Mouse (Mus musculus) liver, adult 2 months (tissue): ENCODE results near the gene Tbck. TPM values are rescaled to one million over a fixed set of nuclear protein-coding genes. Genes with fewer than 3 reads are reported as not detected.

Experiments
- DNase-seq: peaks from one replicate; pipeline ENCODE4 v3.0.0-alpha.2; 2011; ENCODE audit warnings: low read depth, low spot score; ENCODE audit errors: extremely low read depth
- H3K27ac ChIP-seq: fragments of 200-500 bp; replicated peaks from 2 replicates; pipeline ENCODE4 v1.5.1; 2012; ENCODE audit warnings: low read depth, mild to moderate bottlenecking, control low read depth, inconsistent platforms, low read length; ENCODE audit not compliant: insufficient read depth
- H3K27me3 ChIP-seq: fragments of 200-500 bp; 2 replicates; pipeline ENCODE4 v1.6.1; 2012; ENCODE audit warnings: mild to moderate bottlenecking, moderate library complexity, low read length, inconsistent platforms; ENCODE audit not compliant: control insufficient read depth, insufficient read depth
- H3K36me3 ChIP-seq: fragments of 200-500 bp; 2 replicates; pipeline ENCODE4 v1.6.1; 2012; ENCODE audit warnings: low read length, inconsistent platforms; ENCODE audit not compliant: control insufficient read depth, insufficient read depth
- H3K4me1 ChIP-seq: fragments of 200-500 bp; 2 replicates; pipeline ENCODE4 v1.6.1; 2011; ENCODE audit warnings: low read length; ENCODE audit not compliant: control insufficient read depth, insufficient read depth
- H3K4me3 ChIP-seq: fragments of 200-500 bp; 2 replicates; pipeline ENCODE4 v1.5.1; 2011; ENCODE audit warnings: low read depth, mild to moderate bottlenecking, control low read depth, low read length, moderate library complexity; ENCODE audit not compliant: insufficient read depth
- H3K79me2 ChIP-seq: fragments of 200-500 bp; 2 replicates; pipeline ENCODE4 v1.6.1; 2012; ENCODE audit warnings: inconsistent platforms, mild to moderate bottlenecking, low read length, moderate library complexity; ENCODE audit not compliant: control insufficient read depth, insufficient read depth
- H3K9ac ChIP-seq: fragments of 200-500 bp; 2 replicates; pipeline ENCODE4 v1.6.1; 2012; ENCODE audit warnings: low read depth, mild to moderate bottlenecking, control low read depth, inconsistent platforms, low read length
- CTCF ChIP-seq: fragments of 200-500 bp; IDR thresholded peaks from 2 replicates; pipeline ENCODE4 v1.5.1; 2011; ENCODE audit warnings: low read depth, low read length, control low read depth
- POLR2A ChIP-seq: fragments of 200-500 bp; IDR thresholded peaks from 2 replicates; pipeline ENCODE4 v1.6.1; 2011; ENCODE audit warnings: low read length, control low read depth; ENCODE audit not compliant: insufficient read depth; ENCODE audit errors: extremely low read depth
- WGBS: fragments of 180-500 bp; shearing (Covaris S2); methylation state at CpG from one replicate; pipeline ENCODE4 v1.1.7; 2018; 5-methylcytosine and 5-hydroxymethylcytosine counted together
- polyA plus RNA-seq: library from polyadenylated mRNA; depleted of rRNA; stranded (reverse); fragments of >200 nt; gene quantifications from 2 replicates; pipeline ENCODE4 v1.2.3, GENCODE M21; 2012
- total RNA-seq: library from RNA; depleted of rRNA; stranded (reverse); fragments of >200 nt; gene quantifications from 2 replicates; pipeline ENCODE4 v1.2.3, GENCODE M21; 2014

Tbck gene
- total and polyA plus RNA-seq, 2 experiments = 2.5 to 10.7 TPM

GRCm38 (mm10) chr3:132747036-132747435 is 63.1 kb downstream of the Tbck start:
- 45% methylated on average over 3 of the region's 3 CpGs for WGBS
- no peak overlapping the region for H3K4me3 ChIP-seq
- H3K36me3 ChIP-seq = peaks cover 14% of the 10 kb centered on the region; the same call in 1 of the 2 replicates
- TF ChIP-seq POLR2A = no peak
- peak; percentile 62; the same call in 1 of the 2 replicates for TF ChIP-seq CTCF
- DNase-seq = peak; percentile 48
- H3K79me2 ChIP-seq = no peaks in the 10 kb centered on the region
- H3K4me1 ChIP-seq = no peaks in the 10 kb centered on the region
- no peak overlapping the region for H3K27ac ChIP-seq
- no peak overlapping the region for H3K9ac ChIP-seq
- H3K27me3 ChIP-seq = no peaks in the 10 kb centered on the region

- H3K27me3 ChIP-seq = no peaks in the 10 kb centered on the region
- H3K4me3 ChIP-seq = no peak overlapping the region
- DNase-seq = no peak
- H3K4me1 ChIP-seq = no peaks in the 10 kb centered on the region
- TF ChIP-seq POLR2A = no peak
- TF ChIP-seq CTCF = no peak
- WGBS = 78% methylated on average over 14 of the region's 14 CpGs
- H3K79me2 ChIP-seq = no peaks in the 10 kb centered on the region
- no peak overlapping the region for H3K9ac ChIP-seq
- no peak overlapping the region for H3K27ac ChIP-seq
- H3K36me3 ChIP-seq = peaks cover 15% of the 10 kb centered on the region; the same call in 1 of the 2 replicates
These were observed 63.8 kb downstream of the Tbck start for GRCm38 (mm10) chr3:132747766-132748165.

GRCm38 (mm10) chr3:132748750-132749149 is 64.8 kb downstream of the Tbck start:
- Histone ChIP-seq H3K27ac (no peak overlapping the region), H3K4me3 (no peak overlapping the region), H3K36me3 (peaks cover 18% of the 10 kb centered on the region; the same call in 1 of the 2 replicates), H3K9ac (no peak overlapping the region), H3K27me3 (no peaks in the 10 kb centered on the region), H3K79me2 (no peaks in the 10 kb centered on the region), H3K4me1 (no peaks in the 10 kb centered on the region)
- 95% methylated on average over 3 of the region's 3 CpGs for WGBS
- TF ChIP-seq CTCF (no peak), POLR2A (no peak)
- DNase-seq = no peak

GRCm38 (mm10) chr3:132752772-132753171 is 68.8 kb downstream of the Tbck start:
- Histone ChIP-seq H3K79me2 (no peaks in the 10 kb centered on the region), H3K4me1 (no peaks in the 10 kb centered on the region), H3K27ac (no peak overlapping the region), H3K9ac (no peak overlapping the region), H3K4me3 (no peak overlapping the region), H3K36me3 (peaks cover 18% of the 10 kb centered on the region), H3K27me3 (no peaks in the 10 kb centered on the region)
- no peak for DNase-seq
- 33% methylated on average over 4 of the region's 4 CpGs for WGBS
- TF ChIP-seq POLR2A (no peak), CTCF (no peak)

- DNase-seq = no peak
- 73% methylated on average over 1 of the region's 1 CpGs for WGBS
- H3K4me1 ChIP-seq = no peaks in the 10 kb centered on the region
These were observed 72.3 kb downstream of the Tbck start for GRCm38 (mm10) chr3:132756274-132756673.

GRCm38 (mm10) chr3:132766033-132766726 is 82.2 kb downstream of the Tbck start:
- WGBS = 98% methylated on average over 17 of the region's 17 CpGs
- H3K27me3 ChIP-seq = no peaks in the 10 kb centered on the region
- H3K9ac ChIP-seq = no peak overlapping the region
- no peak for DNase-seq
- H3K36me3 ChIP-seq = peaks cover 6% of the 10 kb centered on the region; the same call in 1 of the 2 replicates
- H3K79me2 ChIP-seq = no peaks in the 10 kb centered on the region
- no peak overlapping the region for H3K4me3 ChIP-seq
- TF ChIP-seq CTCF (no peak), POLR2A (no peak)
- no peaks in the 10 kb centered on the region for H3K4me1 ChIP-seq
- no peak overlapping the region for H3K27ac ChIP-seq

More at GRCm38 (mm10) chr3:132756274-132756673, 72.3 kb downstream of the Tbck start:
- H3K36me3 ChIP-seq = peaks cover 19% of the 10 kb centered on the region
- H3K9ac ChIP-seq = no peak overlapping the region
- H3K79me2 ChIP-seq = no peaks in the 10 kb centered on the region
- H3K27me3 ChIP-seq = no peaks in the 10 kb centered on the region
- TF ChIP-seq CTCF (no peak), POLR2A (no peak)
- no peak overlapping the region for H3K4me3 ChIP-seq
- H3K27ac ChIP-seq = no peak overlapping the region
